Mouse (Mus musculus): ENCODE data around the gene Fam129a. TPM values are rescaled to one million over a fixed set of nuclear protein-coding genes. Genes with fewer than 3 reads are reported as not detected.
"Not testable (repeated sequence)": the region's sequence is repeated elsewhere in the genome, so short reads cannot be mapped to it uniquely, and the experiment has no call there.

Fam129a gene
- total and polyA plus RNA-seq, 3 experiments, result 27.8 to 48.3 (median 37.0) TPM

GRCm38 (mm10) chr1:151741199-151741621 lies 170.2 kb downstream of the Fam129a start:
- Histone ChIP-seq H3K4me3 (replicated peaks in 1 of 3; ENCODE audit: low read depth in 2 of 3, low read length in 2 of 3, poor library complexity in 1 of 3) (no peak overlapping the region), H3K4me2 (ENCODE audit: insufficient read depth, low read depth, poor library complexity, severe bottlenecking) (no peak overlapping the region), H3K9ac (ENCODE audit: insufficient read depth, low read depth) (no peak overlapping the region), H3K4me1 (ENCODE audit: control insufficient read depth in 1 of 2, insufficient read depth in 2 of 2) (no peaks in the 10 kb centered on the region), H3K27me3 (replicated peaks) (no peaks in the 10 kb centered on the region), H3K79me2 (replicated peaks; ENCODE audit: control insufficient read depth, extremely low read depth, insufficient read depth, poor library complexity, severe bottlenecking) (no peaks in the 10 kb centered on the region), H3K36me3 (replicated peaks in 1 of 2; ENCODE audit: control insufficient read depth in 1 of 2, insufficient read depth in 1 of 2, low read length in 1 of 2) (no peaks in the 10 kb centered on the region), H3K27ac (ENCODE audit: insufficient read depth, low read depth) (no peak overlapping the region), H3K9me3 (replicated peaks; ENCODE audit: low read length) (no peaks in the 10 kb centered on the region)
- in situ Hi-C loops (cut with MboI; ENCODE audit: low pct_ligation_motif_present, low pct_unique_long_range_greater_than_20kb, low sequenced_read_pairs) (no loop called here), dilution Hi-C loops (cut with MboI; ENCODE audit: extremely low pct_ligation_motif_present, extremely low pct_unique_long_range_greater_than_20kb, low sequenced_read_pairs) (no loop called here)
- TF ChIP-seq JUND (conservative IDR thresholded peaks at IDR 0.05; ENCODE audit: low read depth, low read length), result no peak
- TF ChIP-seq TBP (conservative IDR thresholded peaks at IDR 0.05; ENCODE audit: low read depth, low read length), result no peak
- TF ChIP-seq KAT2A (IDR thresholded peaks at IDR 0.05; ENCODE audit: insufficient replicate concordance, low read length), result no peak
- no peak for TF ChIP-seq SMC3 (IDR thresholded peaks at IDR 0.05; ENCODE audit: low read depth, low read length)
- TF ChIP-seq PAX5 (IDR thresholded peaks at IDR 0.05; ENCODE audit: low read length), result no peak
- TF ChIP-seq ETS1 (conservative IDR thresholded peaks at IDR 0.05; ENCODE audit: low read depth, low read length), result no peak
- TF ChIP-seq MAFK (IDR thresholded peaks at IDR 0.05; ENCODE audit: insufficient replicate concordance, low read length), result no peak
- TF ChIP-seq MXI1 (IDR thresholded peaks at IDR 0.05; ENCODE audit: low read depth, low read length), result no peak
- TF ChIP-seq TCF12 (IDR thresholded peaks at IDR 0.05; ENCODE audit: low read depth, low read length), result no peak
- TF ChIP-seq NELFE (IDR thresholded peaks at IDR 0.05; ENCODE audit: low read depth, low read length), result no peak
- no peak for TF ChIP-seq ZNF384 (IDR thresholded peaks at IDR 0.05; ENCODE audit: low read depth, low read length)
- no peak for DNase-seq (ENCODE audit: extremely low read depth)

GRCm38 (mm10) chr1:151749894-151750293 lies 178.9 kb downstream of the Fam129a start:
- H3K79me2 ChIP-seq (replicated peaks; ENCODE audit: control insufficient read depth, extremely low read depth, insufficient read depth, poor library complexity, severe bottlenecking); H3K9me3 ChIP-seq (replicated peaks; ENCODE audit: low read length); H3K4me2 ChIP-seq (ENCODE audit: insufficient read depth, low read depth, poor library complexity, severe bottlenecking); in situ Hi-C loops (cut with MboI; ENCODE audit: low pct_ligation_motif_present, low pct_unique_long_range_greater_than_20kb, low sequenced_read_pairs); H3K36me3 ChIP-seq (replicated peaks in 1 of 2; ENCODE audit: control insufficient read depth in 1 of 2, insufficient read depth in 1 of 2, low read length in 1 of 2); DNase-seq (ENCODE audit: extremely low read depth); dilution Hi-C loops (cut with MboI; ENCODE audit: extremely low pct_ligation_motif_present, extremely low pct_unique_long_range_greater_than_20kb, low sequenced_read_pairs); H3K27ac ChIP-seq (ENCODE audit: insufficient read depth, low read depth); H3K27me3 ChIP-seq (replicated peaks); H3K4me3 ChIP-seq (replicated peaks in 1 of 3; ENCODE audit: low read depth in 2 of 3, low read length in 2 of 3, poor library complexity in 1 of 3); H3K9ac ChIP-seq (ENCODE audit: insufficient read depth, low read depth): not testable (repeated sequence)
- H3K4me1 ChIP-seq (ENCODE audit: control insufficient read depth in 1 of 2, insufficient read depth in 2 of 2), result peaks cover 0 to 18% of the 10 kb centered on the region in 2 experiments; a peak in 2 of 4 replicates

GRCm38 (mm10) chr1:151752946-151753345 lies 182.0 kb downstream of the Fam129a start:
- DNase-seq (ENCODE audit: extremely low read depth), result no peak
- TF ChIP-seq SMC3 (IDR thresholded peaks at IDR 0.05; ENCODE audit: low read depth, low read length) (no peak), JUN (IDR thresholded peaks at IDR 0.05; ENCODE audit: insufficient read depth, low read depth, low read length) (no peak), USF1 (IDR thresholded peaks at IDR 0.05; ENCODE audit: low read depth, low read length) (no peak), POLR2A (IDR thresholded peaks at IDR 0.05; ENCODE audit: low read depth, low read length) (no peak), TBP (conservative IDR thresholded peaks at IDR 0.05; ENCODE audit: low read depth, low read length) (no peak), IRF4 (IDR thresholded peaks at IDR 0.05; ENCODE audit: low read depth, low read length) (no peak), PAX5 (IDR thresholded peaks at IDR 0.05; ENCODE audit: low read length) (no peak), MXI1 (IDR thresholded peaks at IDR 0.05; ENCODE audit: low read depth, low read length) (no peak), UBTF (IDR thresholded peaks at IDR 0.05; ENCODE audit: low read depth, low read length) (no peak), MAZ (IDR thresholded peaks at IDR 0.05; ENCODE audit: low read depth, low read length) (no peak), E2F4 (IDR thresholded peaks at IDR 0.05; ENCODE audit: insufficient replicate concordance, low read depth, low read length) (no peak), JUND (conservative IDR thresholded peaks at IDR 0.05; ENCODE audit: low read depth, low read length) (no peak), KAT2A (IDR thresholded peaks at IDR 0.05; ENCODE audit: insufficient replicate concordance, low read length) (no peak), EP300 (IDR thresholded peaks at IDR 0.05; ENCODE audit: low read length) (no peak)
- Histone ChIP-seq H3K4me3 (replicated peaks in 1 of 3; ENCODE audit: low read depth in 2 of 3, low read length in 2 of 3, poor library complexity in 1 of 3) (no peak overlapping the region), H3K9me3 (replicated peaks; ENCODE audit: low read length) (no peaks in the 10 kb centered on the region), H3K4me2 (ENCODE audit: insufficient read depth, low read depth, poor library complexity, severe bottlenecking) (no peak overlapping the region), H3K27ac (ENCODE audit: insufficient read depth, low read depth) (no peak overlapping the region), H3K36me3 (replicated peaks in 1 of 2; ENCODE audit: control insufficient read depth in 1 of 2, insufficient read depth in 1 of 2, low read length in 1 of 2) (no peaks in the 10 kb centered on the region), H3K27me3 (replicated peaks) (no peaks in the 10 kb centered on the region), H3K79me2 (replicated peaks; ENCODE audit: control insufficient read depth, extremely low read depth, insufficient read depth, poor library complexity, severe bottlenecking) (peaks cover 10% of the 10 kb centered on the region; the same call in 1 of the 2 replicates), H3K4me1 (ENCODE audit: control insufficient read depth in 1 of 2, insufficient read depth in 2 of 2) (peaks cover 0 to 28% of the 10 kb centered on the region in 2 experiments; a peak in 2 of 4 replicates), H3K9ac (ENCODE audit: insufficient read depth, low read depth) (no peak overlapping the region)
- dilution Hi-C loops (cut with MboI; ENCODE audit: extremely low pct_ligation_motif_present, extremely low pct_unique_long_range_greater_than_20kb, low sequenced_read_pairs), result no loop called here
- in situ Hi-C loops (cut with MboI; ENCODE audit: low pct_ligation_motif_present, low pct_unique_long_range_greater_than_20kb, low sequenced_read_pairs), result no loop called here

All from CH12.LX (cell line).